Mouse (Mus musculus): Measurements from ENCODE around the gene Pla2g4c. TPM values are rescaled to one million over a fixed set of nuclear protein-coding genes. Genes with fewer than 3 reads are reported as not detected.
A peak's percentile ranks its signal among the peaks of the same experiment; 100 is the strongest.

Gene Pla2g4c
- polyA plus RNA-seq, 1 experiment from 2014 or later, result 1.1 TPM

GRCm38 (mm10) chr7:13311401-13311800, 13.1 kb upstream of the Pla2g4c start:
- no peak overlapping the region for H3K27ac ChIP-seq (ENCODE audit: low read length)
- H3K4me2 ChIP-seq (ENCODE audit: low read depth, low read length), result no peak overlapping the region
- 96% methylated on average over 4 of the region's 4 CpGs for WGBS
- H3K27me3 ChIP-seq (ENCODE audit: control insufficient read depth, insufficient read depth, low read length), result no peaks in the 10 kb centered on the region
- no peak overlapping the region for H3K4me3 ChIP-seq (replicated peaks; ENCODE audit: low read length)
- peaks cover 23% of the 10 kb centered on the region; the same call in 1 of the 2 replicates for H3K36me3 ChIP-seq (ENCODE audit: control insufficient read depth, insufficient read depth, low read length)
- ATAC-seq (ENCODE audit: insufficient read depth, low FRiP score), result no peak
- H3K9me3 ChIP-seq (replicated peaks; ENCODE audit: control insufficient read depth, low read length), result no peaks in the 10 kb centered on the region
- peaks cover 5% of the 10 kb centered on the region; the same call in 1 of the 2 replicates for H3K4me1 ChIP-seq (ENCODE audit: control insufficient read depth, insufficient read depth, low read length)
- H3K9ac ChIP-seq (ENCODE audit: low read length), result no peak overlapping the region

- H3K9ac ChIP-seq (ENCODE audit: low read length), result no peak overlapping the region
- H3K27ac ChIP-seq (ENCODE audit: low read length), result peak overlapping the region; percentile 56; the same call in 1 of the 2 replicates
- H3K27me3 ChIP-seq (ENCODE audit: control insufficient read depth, insufficient read depth, low read length), result no peaks in the 10 kb centered on the region
- no peak overlapping the region for H3K4me2 ChIP-seq (ENCODE audit: low read depth, low read length)
- peaks cover 5% of the 10 kb centered on the region; the same call in 1 of the 2 replicates for H3K4me1 ChIP-seq (ENCODE audit: control insufficient read depth, insufficient read depth, low read length)
- H3K4me3 ChIP-seq (replicated peaks; ENCODE audit: low read length), result no peak overlapping the region
- ATAC-seq (ENCODE audit: insufficient read depth, low FRiP score), result peak; percentile 64; the same call in 1 of the 2 replicates
- no peaks in the 10 kb centered on the region for H3K9me3 ChIP-seq (replicated peaks; ENCODE audit: control insufficient read depth, low read length)
- 69% methylated on average over 5 of the region's 5 CpGs for WGBS
- peaks cover 10% of the 10 kb centered on the region; the same call in 1 of the 2 replicates for H3K36me3 ChIP-seq (ENCODE audit: control insufficient read depth, insufficient read depth, low read length)
These were observed 10.3 kb upstream of the Pla2g4c start for GRCm38 (mm10) chr7:13314095-13314597.

- no peak overlapping the region for H3K27ac ChIP-seq (ENCODE audit: low read length)
- 80% methylated on average over 3 of the region's 3 CpGs for WGBS
- H3K4me3 ChIP-seq (replicated peaks; ENCODE audit: low read length), result no peak overlapping the region
- no peak overlapping the region for H3K9ac ChIP-seq (ENCODE audit: low read length)
- H3K27me3 ChIP-seq (ENCODE audit: control insufficient read depth, insufficient read depth, low read length), result no peaks in the 10 kb centered on the region
- no peaks in the 10 kb centered on the region for H3K36me3 ChIP-seq (ENCODE audit: control insufficient read depth, insufficient read depth, low read length)
- no peak overlapping the region for H3K4me2 ChIP-seq (ENCODE audit: low read depth, low read length)
- H3K4me1 ChIP-seq (ENCODE audit: control insufficient read depth, insufficient read depth, low read length), result no peaks in the 10 kb centered on the region
- H3K9me3 ChIP-seq (replicated peaks; ENCODE audit: control insufficient read depth, low read length), result no peaks in the 10 kb centered on the region
- ATAC-seq (ENCODE audit: insufficient read depth, low FRiP score), result no peak
These were observed 3.0 kb upstream of the Pla2g4c start for GRCm38 (mm10) chr7:13321424-13321823.

GRCm38 (mm10) chr7:13330575-13330974, 6.1 kb downstream of the Pla2g4c start:
- Histone ChIP-seq H3K4me2 (ENCODE audit: low read depth, low read length) (no peak overlapping the region), H3K9me3 (replicated peaks; ENCODE audit: control insufficient read depth, low read length) (no peaks in the 10 kb centered on the region), H3K27me3 (ENCODE audit: control insufficient read depth, insufficient read depth, low read length) (no peaks in the 10 kb centered on the region), H3K9ac (ENCODE audit: low read length) (no peak overlapping the region), H3K36me3 (ENCODE audit: control insufficient read depth, insufficient read depth, low read length) (no peaks in the 10 kb centered on the region), H3K27ac (ENCODE audit: low read length) (no peak overlapping the region), H3K4me1 (ENCODE audit: control insufficient read depth, insufficient read depth, low read length) (no peaks in the 10 kb centered on the region), H3K4me3 (replicated peaks; ENCODE audit: low read length) (no peak overlapping the region)
- ATAC-seq (ENCODE audit: insufficient read depth, low FRiP score), result no peak
- 98% methylated on average over 2 of the region's 2 CpGs for WGBS

- no peaks in the 10 kb centered on the region for H3K27me3 ChIP-seq (ENCODE audit: control insufficient read depth, insufficient read depth, low read length)
These were observed 31.5 kb downstream of the Pla2g4c start for GRCm38 (mm10) chr7:13355943-13356342.

GRCm38 (mm10) chr7:13380588-13380987, 56.1 kb downstream of the Pla2g4c start:
- H3K4me1 ChIP-seq (ENCODE audit: control insufficient read depth, insufficient read depth, low read length), result no peaks in the 10 kb centered on the region
- no peaks in the 10 kb centered on the region for H3K27me3 ChIP-seq (ENCODE audit: control insufficient read depth, insufficient read depth, low read length)
- no peak overlapping the region for H3K4me3 ChIP-seq (replicated peaks; ENCODE audit: low read length)
- no peaks in the 10 kb centered on the region for H3K36me3 ChIP-seq (ENCODE audit: control insufficient read depth, insufficient read depth, low read length)
- no peaks in the 10 kb centered on the region for H3K9me3 ChIP-seq (replicated peaks; ENCODE audit: control insufficient read depth, low read length)
- H3K27ac ChIP-seq (ENCODE audit: low read length), result no peak overlapping the region
- WGBS, result 79% methylated on average over 2 of the region's 2 CpGs
- no peak overlapping the region for H3K9ac ChIP-seq (ENCODE audit: low read length)
- no peak for ATAC-seq (ENCODE audit: insufficient read depth, low FRiP score)
- no peak overlapping the region for H3K4me2 ChIP-seq (ENCODE audit: low read depth, low read length)

More at GRCm38 (mm10) chr7:13355943-13356342, 31.5 kb downstream of the Pla2g4c start:
- no peak overlapping the region for H3K4me2 ChIP-seq (ENCODE audit: low read depth, low read length)
- no peak overlapping the region for H3K4me3 ChIP-seq (replicated peaks; ENCODE audit: low read length)
- no peaks in the 10 kb centered on the region for H3K4me1 ChIP-seq (ENCODE audit: control insufficient read depth, insufficient read depth, low read length)
- H3K27ac ChIP-seq (ENCODE audit: low read length), result no peak overlapping the region
- no peak for ATAC-seq (ENCODE audit: insufficient read depth, low FRiP score)
- no peak overlapping the region for H3K9ac ChIP-seq (ENCODE audit: low read length)
- H3K36me3 ChIP-seq (ENCODE audit: control insufficient read depth, insufficient read depth, low read length), result 0 out of 2 replicates have a peak, but pooled peaks cover 4% of the 10 kb centered on the region
- 0 out of 2 replicates have a peak, but pooled peaks cover 2% of the 10 kb centered on the region for H3K9me3 ChIP-seq (replicated peaks; ENCODE audit: control insufficient read depth, low read length)

- no peaks in the 10 kb centered on the region for H3K36me3 ChIP-seq (ENCODE audit: control insufficient read depth, insufficient read depth, low read length)
- WGBS, result 77% methylated on average over 1 of the region's 1 CpGs
- no peak for ATAC-seq (ENCODE audit: insufficient read depth, low FRiP score)
- no peak within 1 kb of the TSS for H3K4me3 ChIP-seq (replicated peaks; ENCODE audit: low read length)
- no peaks in the 10 kb centered on the region for H3K4me1 ChIP-seq (ENCODE audit: control insufficient read depth, insufficient read depth, low read length)
- H3K9ac ChIP-seq (ENCODE audit: low read length), result no peak within 1 kb of the TSS
- no peak within 1 kb of the TSS for H3K27ac ChIP-seq (ENCODE audit: low read length)
- no peaks in the 10 kb centered on the region for H3K27me3 ChIP-seq (ENCODE audit: control insufficient read depth, insufficient read depth, low read length)
- H3K9me3 ChIP-seq (replicated peaks; ENCODE audit: control insufficient read depth, low read length), result no peaks in the 10 kb centered on the region
- no peak within 1 kb of the TSS for H3K4me2 ChIP-seq (ENCODE audit: low read depth, low read length)
These were observed 73.4 kb downstream of the Pla2g4c start, which contains the start of gene Cabp5 for GRCm38 (mm10) chr7:13397832-13398231. Gene Cabp5, plus strand, starts transcription at chr7:13398132.

Other genes starting within 250 kb of the Pla2g4c start
- not detected in 2 replicates for gene Vmn1r85, start 229.5 kb upstream of the Pla2g4c start, polyA plus RNA-seq (2015; fragmentation: Nextera tagmentation; extraction: Ambion mirVana)
- not detected in 2 replicates for gene Vmn1r86, start 204.7 kb upstream of the Pla2g4c start, polyA plus RNA-seq (2015; fragmentation: Nextera tagmentation; extraction: Ambion mirVana)
- not detected in 2 replicates for gene Vmn1r87, start 184.5 kb upstream of the Pla2g4c start, polyA plus RNA-seq (2015; fragmentation: Nextera tagmentation; extraction: Ambion mirVana)
- gene Vmn1r88, start 165.1 kb upstream of the Pla2g4c start, polyA plus RNA-seq (2015; fragmentation: Nextera tagmentation; extraction: Ambion mirVana), result not detected in 2 replicates
- not detected in 2 replicates for gene Vmn1r89, start 111.6 kb upstream of the Pla2g4c start, polyA plus RNA-seq (2015; fragmentation: Nextera tagmentation; extraction: Ambion mirVana)
- 75.0 and 84.8 TPM in 2 replicates for gene Lig1, start 47.4 kb upstream of the Pla2g4c start, polyA plus RNA-seq (2015; fragmentation: Nextera tagmentation; extraction: Ambion mirVana)
- 7.6 and 10.1 TPM in 2 replicates for gene Zswim9, start 45.9 kb upstream of the Pla2g4c start, polyA plus RNA-seq (2015; fragmentation: Nextera tagmentation; extraction: Ambion mirVana)
- gene Cabp5, start 73.5 kb downstream of the Pla2g4c start, polyA plus RNA-seq (2015; fragmentation: Nextera tagmentation; extraction: Ambion mirVana), result not detected in 2 replicates
- not detected in 2 replicates for gene Bsph1, start 126.2 kb downstream of the Pla2g4c start, polyA plus RNA-seq (2015; fragmentation: Nextera tagmentation; extraction: Ambion mirVana)
- not detected in 2 replicates for gene Bsph2, start 246.4 kb downstream of the Pla2g4c start, polyA plus RNA-seq (2015; fragmentation: Nextera tagmentation; extraction: Ambion mirVana)

Data from stomach, embryonic 16.5 days (tissue).